ENCODE assay signal across 19 mouse cellular contexts in genomic region chr5:95864725-95865492, GRCm38 (mm10).
DNase-seq lines count a peak whose midpoint lies in the region; ATAC-seq and TF ChIP-seq lines count a peak whose summit lies in the region.
"Had no signal": no experiment of that assay in that cellular context is flagged by ENCODE, and none has a peak within 500 bp of the region (broad histone marks: within the 10 kb centered on the region; RNA-seq: fewer than 3 reads in every experiment).

No protein-coding gene starts in this region.

- H3K9me3 ChIP-seq in kidney, postnatal 0 days (replicated peaks; ENCODE audit: low read length): no peaks in the 10 kb centered on the region
- H3K9me3 ChIP-seq in lung, embryonic 16.5 days (ENCODE audit: control insufficient read depth, low read length): no peaks in the 10 kb centered on the region
- no peaks in the 10 kb centered on the region for H3K9me3 ChIP-seq in intestine, embryonic 15.5 days
- no peaks in the 10 kb centered on the region for H3K9me3 ChIP-seq in intestine, embryonic 16.5 days (ENCODE audit: control insufficient read depth, low read length)
- H3K9me3 ChIP-seq: forebrain, embryonic 12.5 days; heart, embryonic 12.5 days; hindbrain, embryonic 10.5 days had no signal

- 74% methylated on average over 3 of the region's 3 CpGs for WGBS in kidney, postnatal 0 days
- WGBS in lung, embryonic 16.5 days: 44% methylated on average over 3 of the region's 3 CpGs
- WGBS in intestine, embryonic 15.5 days: 58% methylated on average over 3 of the region's 3 CpGs
- WGBS in intestine, embryonic 16.5 days: 57% methylated on average over 3 of the region's 3 CpGs

- no peak overlapping the region for H3K4me2 ChIP-seq in kidney, postnatal 0 days (ENCODE audit: low read length)
- H3K4me2 ChIP-seq in lung, embryonic 16.5 days (ENCODE audit: low read depth, low read length): no peak overlapping the region
- no peak overlapping the region for H3K4me2 ChIP-seq in intestine, embryonic 15.5 days (replicated peaks)
- H3K4me2 ChIP-seq in intestine, embryonic 16.5 days (ENCODE audit: low read depth, low read length): no peak overlapping the region
- H3K4me2 ChIP-seq: embryonic facial prominence, embryonic 12.5 days; forebrain, embryonic 12.5 days; heart, embryonic 12.5 days had no signal

- TF ChIP-seq CTCF in kidney, postnatal 0 days (IDR thresholded peaks at IDR 0.05; ENCODE audit: low read depth): no peak

- H3K9ac ChIP-seq in kidney, postnatal 0 days (ENCODE audit: low read depth, low read length): no peak overlapping the region
- no peak overlapping the region for H3K9ac ChIP-seq in lung, embryonic 16.5 days (ENCODE audit: low read length)
- H3K9ac ChIP-seq in intestine, embryonic 15.5 days: no peak overlapping the region
- H3K9ac ChIP-seq in intestine, embryonic 16.5 days (ENCODE audit: low read depth, low read length): no peak overlapping the region
- H3K9ac ChIP-seq: embryonic facial prominence, embryonic 12.5 days; forebrain, embryonic 12.5 days; heart, embryonic 12.5 days had no signal

- H3K36me3 ChIP-seq in kidney, postnatal 0 days (ENCODE audit: insufficient read depth, low read length): no peaks in the 10 kb centered on the region
- H3K36me3 ChIP-seq in lung, embryonic 16.5 days (ENCODE audit: control insufficient read depth, insufficient read depth, low read length): no peaks in the 10 kb centered on the region
- no peaks in the 10 kb centered on the region for H3K36me3 ChIP-seq in intestine, embryonic 15.5 days
- H3K36me3 ChIP-seq in intestine, embryonic 16.5 days (ENCODE audit: control insufficient read depth, insufficient read depth, low read length): no peaks in the 10 kb centered on the region
- H3K36me3 ChIP-seq: embryonic facial prominence, embryonic 12.5 days; forebrain, embryonic 12.5 days; heart, embryonic 12.5 days; hindbrain, embryonic 10.5 days had no signal

- peak overlapping the region; percentile 33; the same call in 1 of the 2 replicates for H3K27ac ChIP-seq in kidney, postnatal 0 days
- no peak overlapping the region for H3K27ac ChIP-seq in lung, embryonic 16.5 days (ENCODE audit: low read length)
- H3K27ac ChIP-seq in intestine, embryonic 15.5 days: no peak overlapping the region
- H3K27ac ChIP-seq in intestine, embryonic 16.5 days (ENCODE audit: low read length): no peak overlapping the region
- H3K27ac ChIP-seq: embryonic facial prominence, embryonic 12.5 days; forebrain, embryonic 12.5 days; hindbrain, embryonic 10.5 days had no signal

- no peak overlapping the region for H3K4me3 ChIP-seq in kidney, postnatal 0 days (replicated peaks; ENCODE audit: low read depth, low read length)
- no peak overlapping the region for H3K4me3 ChIP-seq in lung, embryonic 16.5 days (ENCODE audit: low read length)
- H3K4me3 ChIP-seq in intestine, embryonic 15.5 days (replicated peaks): no peak overlapping the region
- no peak overlapping the region for H3K4me3 ChIP-seq in intestine, embryonic 16.5 days (ENCODE audit: low read length)
- H3K4me3 ChIP-seq: embryonic facial prominence, embryonic 12.5 days; forebrain, embryonic 12.5 days; heart, embryonic 12.5 days; hindbrain, embryonic 10.5 days had no signal

- no peaks in the 10 kb centered on the region for H3K4me1 ChIP-seq in kidney, postnatal 0 days (replicated peaks; ENCODE audit: insufficient read depth, low read length)
- peaks cover 3% of the 10 kb centered on the region; the same call in 1 of the 2 replicates for H3K4me1 ChIP-seq in lung, embryonic 16.5 days (replicated peaks; ENCODE audit: control insufficient read depth, insufficient read depth, low read length)
- H3K4me1 ChIP-seq in intestine, embryonic 15.5 days (replicated peaks): no peaks in the 10 kb centered on the region
- no peaks in the 10 kb centered on the region for H3K4me1 ChIP-seq in intestine, embryonic 16.5 days (ENCODE audit: control insufficient read depth, insufficient read depth, low read length)
- H3K4me1 ChIP-seq: embryonic facial prominence, embryonic 12.5 days; forebrain, embryonic 12.5 days; heart, embryonic 12.5 days; hindbrain, embryonic 10.5 days had no signal

- H3K27me3 ChIP-seq in kidney, postnatal 0 days (ENCODE audit: insufficient read depth, low read length): no peaks in the 10 kb centered on the region
- H3K27me3 ChIP-seq in lung, embryonic 16.5 days (ENCODE audit: control insufficient read depth, insufficient read depth, low read depth, low read length): no peaks in the 10 kb centered on the region
- no peaks in the 10 kb centered on the region for H3K27me3 ChIP-seq in intestine, embryonic 15.5 days (replicated peaks)
- no peaks in the 10 kb centered on the region for H3K27me3 ChIP-seq in intestine, embryonic 16.5 days (replicated peaks; ENCODE audit: control insufficient read depth, insufficient read depth, low read length)
- H3K27me3 ChIP-seq: embryonic facial prominence, embryonic 12.5 days; forebrain, embryonic 12.5 days; heart, embryonic 12.5 days had no signal

- DNase-seq in kidney, postnatal 0 days (ENCODE audit: low spot score): no peak
- no peak for DNase-seq in kidney, adult 18-20 months
- no peak for DNase-seq in lung, adult 18-20 months
- no peak for DNase-seq in cerebellum, adult 11 months
- no peak for DNase-seq in gastrocnemius, adult 8-10 months (ENCODE audit: low spot score in 2 of 2)
- DNase-seq: adrenal gland, adult 2 months; adrenal gland, postnatal 25 days; cerebellum, adult 2 months; cerebellum, postnatal 10 days; embryo, embryonic 11 days; gastrocnemius, postnatal 25 days had no signal

- ATAC-seq in kidney, postnatal 0 days (replicated peaks; ENCODE audit: low FRiP score, low read depth): no peak
- ATAC-seq in lung, embryonic 16.5 days (ENCODE audit: low read depth): peak; percentile 84
- peak; percentile 89 for ATAC-seq in intestine, embryonic 15.5 days
- peak; percentile 96 for ATAC-seq in intestine, embryonic 16.5 days
- ATAC-seq: forebrain, embryonic 16.5 days had no signal
